Mouse (Mus musculus): Measurements from ENCODE around the gene Polr1d. TPM values are rescaled to one million over a fixed set of nuclear protein-coding genes. Genes with fewer than 3 reads are reported as not detected.

The Polr1d gene
- total RNA-seq, 2 experiments from 2014 or later = 105 TPM

DNA sequence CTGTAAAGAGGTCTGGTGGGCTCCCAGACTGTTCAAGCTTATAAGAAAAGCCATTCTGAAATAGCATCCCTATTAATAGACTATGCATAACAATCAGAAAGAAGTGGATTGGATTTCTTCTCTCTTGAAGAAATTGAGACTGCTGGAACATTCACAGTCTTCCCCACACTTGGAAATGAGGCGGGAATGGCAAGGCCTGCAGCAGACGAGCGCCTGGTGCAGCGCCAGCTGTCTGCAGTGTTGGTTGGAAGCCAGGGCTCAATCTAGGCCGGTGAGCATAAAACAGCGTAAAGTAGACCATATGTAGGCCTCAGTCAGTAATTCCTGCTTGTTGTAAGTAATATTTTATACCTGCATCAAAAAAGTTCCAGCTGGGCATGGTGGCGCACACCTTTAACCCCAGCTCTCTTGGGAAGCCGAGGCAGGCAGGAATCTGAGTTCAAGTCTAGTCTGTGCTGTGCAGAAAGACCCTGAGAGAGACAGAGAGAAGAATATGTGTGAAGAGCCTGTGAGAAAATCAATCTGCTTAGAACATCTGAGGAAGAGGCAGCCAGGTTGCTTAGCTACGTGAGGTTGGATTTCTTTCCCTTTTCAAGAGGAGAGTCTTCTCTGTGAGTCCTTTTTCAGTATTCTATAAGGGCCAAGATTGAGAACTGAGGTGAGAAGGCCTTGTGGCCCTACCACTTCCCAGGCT, 8.5 kb downstream of the Polr1d start:
- DNase-seq (ENCODE audit: low spot score in 2 of 2) = peak in 1 of 2 experiments; percentile 30

DNA sequence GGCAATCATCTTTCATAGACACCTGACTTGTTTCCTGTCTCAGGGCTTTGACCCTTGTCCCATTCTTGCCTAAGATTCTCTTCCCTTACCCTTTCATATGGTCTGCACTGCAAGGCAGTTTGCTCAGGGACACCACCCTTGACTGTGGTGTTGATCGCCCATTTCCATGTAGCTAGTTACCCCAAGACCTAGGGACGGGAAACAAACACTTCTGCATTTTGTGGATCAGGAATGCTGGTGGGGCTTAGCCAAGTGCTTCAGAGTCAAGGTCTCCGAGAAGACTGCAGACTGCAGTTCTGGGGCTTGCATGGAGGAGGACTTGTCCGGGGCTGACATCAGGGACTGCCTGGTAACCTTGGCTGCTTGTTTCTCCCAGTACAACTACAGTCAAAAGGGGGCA, 10.0 kb downstream of the Polr1d start:
- no peak for DNase-seq (ENCODE audit: low spot score in 2 of 2)

DNA sequence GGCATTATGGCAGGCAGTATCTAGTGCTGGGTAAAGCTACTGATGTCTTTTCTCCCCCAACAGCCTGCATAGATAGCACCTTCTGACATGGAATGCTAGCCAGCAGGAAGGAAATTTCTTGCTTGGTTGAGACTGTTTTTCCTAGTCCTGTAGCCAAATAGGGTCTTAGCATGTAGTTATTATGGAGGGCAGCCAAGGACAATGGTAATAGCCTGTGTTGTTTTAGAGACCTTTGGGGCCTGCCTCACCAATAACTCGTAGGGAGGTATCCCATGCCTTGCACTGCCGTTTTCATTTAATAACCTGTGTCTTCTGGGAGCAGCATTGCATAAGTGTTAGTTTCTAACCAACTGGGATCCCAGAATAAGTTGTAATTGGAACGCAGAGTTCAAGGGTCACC, 13.0 kb downstream of the Polr1d start:
- DNase-seq (ENCODE audit: low spot score in 2 of 2) = no peak

DNA sequence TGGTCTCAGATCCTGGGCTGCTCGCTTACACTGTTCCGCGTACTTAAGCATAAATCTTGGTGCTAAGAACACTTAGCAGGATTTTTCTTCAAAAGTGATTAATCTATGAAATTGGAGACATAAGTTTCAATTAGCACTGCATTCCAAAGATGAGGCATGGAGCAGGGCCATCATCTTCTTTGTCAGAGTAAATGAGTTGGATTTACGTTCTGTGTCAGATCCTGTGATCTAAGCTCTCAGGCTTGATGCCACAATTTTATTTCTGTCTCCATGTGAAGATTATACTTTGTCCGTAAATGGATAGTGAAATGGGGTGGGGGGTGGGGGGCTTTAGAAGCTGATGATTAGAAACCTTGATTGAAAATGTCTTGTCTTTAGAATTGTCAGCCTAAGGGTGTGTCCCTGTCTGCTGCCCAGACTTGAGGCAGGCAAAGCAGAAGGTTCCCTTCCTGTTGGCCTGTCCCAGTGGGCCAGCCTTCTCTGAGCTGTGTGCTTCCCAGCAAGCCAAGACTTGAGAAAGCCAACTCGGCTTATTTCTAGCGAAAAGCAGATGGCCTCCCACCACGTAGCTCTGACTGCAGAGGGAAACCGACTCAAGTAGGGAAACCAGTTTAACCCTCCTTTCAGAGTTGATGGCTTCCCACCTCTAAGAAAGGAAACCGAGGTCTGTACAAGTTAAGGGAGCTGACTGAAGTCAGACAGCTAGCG, 13.6 kb downstream of the Polr1d start:
- DNase-seq (ENCODE audit: low spot score in 2 of 2) = peak in 1 of 2 experiments; percentile 24

DNA sequence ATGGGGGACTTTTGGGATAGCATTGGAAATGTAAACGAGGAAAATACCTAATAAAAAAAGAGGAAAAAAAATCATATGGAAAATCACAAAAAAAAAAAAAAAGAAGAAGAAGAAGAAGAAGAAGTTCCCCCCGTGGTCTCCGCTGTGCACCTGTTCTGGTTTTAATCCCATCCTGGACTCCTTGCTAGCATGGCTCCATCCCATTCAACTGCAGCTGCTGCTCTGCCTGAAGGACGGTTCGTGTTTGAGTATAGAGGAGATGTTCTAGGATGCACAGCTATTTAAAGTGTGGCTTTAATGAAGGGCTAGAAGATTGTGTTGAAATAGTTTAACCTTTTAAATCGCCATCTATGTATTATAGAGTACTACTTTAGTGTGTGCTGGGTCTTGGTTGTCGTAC, 15.6 kb downstream of the Polr1d start:
- DNase-seq (ENCODE audit: low spot score in 2 of 2) = no peak

DNA sequence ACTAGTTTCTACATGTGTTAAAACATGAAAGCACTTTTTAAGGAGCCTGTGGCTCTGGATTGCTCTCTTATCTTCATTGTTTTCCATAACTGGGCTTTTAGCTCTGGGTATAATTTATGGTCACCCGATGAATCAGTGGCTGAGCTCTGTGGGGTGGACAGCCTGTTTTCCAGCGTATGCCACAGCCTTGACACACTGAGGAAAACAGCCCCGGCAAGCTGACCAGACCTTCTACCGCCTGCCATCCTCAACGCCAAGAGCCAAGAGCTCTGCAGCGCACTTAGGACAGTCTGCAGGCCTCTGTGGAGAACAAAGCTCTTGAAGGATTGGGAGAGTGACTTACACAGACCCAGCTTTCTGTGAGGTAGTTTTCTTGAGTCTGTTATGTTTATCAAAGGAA, 17.4 kb downstream of the Polr1d start:
- no peak for DNase-seq (ENCODE audit: low spot score in 2 of 2)

DNA sequence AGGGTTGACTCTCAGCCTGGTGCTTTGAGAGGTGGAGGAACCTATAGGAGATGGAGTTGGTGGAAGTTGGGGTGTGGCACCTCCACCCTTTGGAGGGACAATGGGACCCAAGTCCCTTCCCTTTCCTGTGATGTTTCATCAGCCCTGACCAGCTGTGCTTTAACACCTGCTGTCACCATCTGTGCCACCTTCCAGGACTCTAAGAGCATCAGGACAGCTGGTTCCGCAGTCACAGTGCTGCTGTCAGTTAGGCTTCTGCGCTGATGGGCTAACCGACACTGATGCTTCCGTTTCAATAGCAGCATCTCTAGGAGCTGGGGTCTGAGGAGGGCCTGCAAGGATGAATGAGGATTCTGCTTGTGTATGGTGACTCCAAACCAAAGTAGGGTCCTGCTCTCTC, 19.7 kb downstream of the Polr1d start:
- no peak for DNase-seq (ENCODE audit: low spot score in 2 of 2)

DNA sequence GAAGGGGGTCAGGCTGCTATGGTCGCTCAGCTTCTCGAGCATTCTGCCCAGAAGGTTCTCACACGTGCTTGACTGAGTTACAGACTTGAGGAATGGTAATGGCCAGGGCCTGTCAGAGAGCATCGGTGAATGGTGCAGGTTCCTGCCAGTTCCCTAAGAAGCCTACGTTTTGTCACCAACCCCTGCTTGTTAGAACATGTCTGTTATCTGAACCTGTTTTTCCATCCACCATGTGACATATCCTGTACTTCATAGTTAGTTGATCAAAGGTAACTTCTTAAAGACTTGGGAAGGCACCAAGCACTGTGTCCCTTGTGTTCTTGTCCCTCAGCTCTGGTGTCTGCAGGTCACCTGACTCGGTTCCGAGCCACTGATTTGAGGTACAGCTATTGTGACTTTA, 21.8 kb downstream of the Polr1d start:
- no peak for DNase-seq (ENCODE audit: low spot score in 2 of 2)

DNA sequence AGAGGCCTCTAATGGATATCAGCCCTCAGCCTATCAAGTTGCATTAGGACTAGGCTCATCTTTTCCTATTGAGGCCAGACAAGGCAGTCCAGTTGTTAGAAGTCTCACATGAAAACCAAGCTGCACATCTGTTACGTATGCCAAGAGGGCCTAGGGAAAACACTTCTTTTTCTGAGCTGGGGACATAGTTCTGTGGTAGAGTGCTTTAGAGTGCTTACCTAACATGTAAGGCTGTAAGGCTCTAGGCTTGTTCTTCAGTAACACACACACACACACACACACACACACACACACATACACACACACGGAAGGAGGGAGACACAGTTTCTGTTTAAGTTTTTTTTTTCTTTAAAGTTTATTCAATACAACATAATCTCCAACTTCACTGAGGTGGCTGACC, 23.3 kb downstream of the Polr1d start:
- DNase-seq (ENCODE audit: low spot score in 2 of 2) = no peak

DNA sequence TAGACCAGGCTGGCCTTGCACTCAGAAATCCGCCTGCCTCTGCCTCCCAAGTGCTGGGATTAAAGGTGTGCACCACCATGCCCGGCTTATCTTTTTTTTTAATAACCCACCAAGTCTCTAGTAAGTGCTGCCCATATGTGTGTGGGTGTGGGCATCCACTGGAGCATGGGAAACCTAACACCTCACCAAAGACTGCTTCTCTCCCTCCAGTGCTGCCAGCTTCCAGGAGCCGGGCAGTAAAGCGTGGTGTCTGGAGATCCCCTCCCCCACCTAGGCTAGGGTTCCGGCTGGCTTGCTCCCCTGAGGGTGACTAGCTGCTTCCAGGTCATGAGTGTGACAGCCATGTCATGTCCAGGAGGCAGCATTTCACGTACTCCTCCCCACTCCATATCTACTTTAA, 25.4 kb downstream of the Polr1d start:
- DNase-seq (ENCODE audit: low spot score in 2 of 2) = no peak

DNA sequence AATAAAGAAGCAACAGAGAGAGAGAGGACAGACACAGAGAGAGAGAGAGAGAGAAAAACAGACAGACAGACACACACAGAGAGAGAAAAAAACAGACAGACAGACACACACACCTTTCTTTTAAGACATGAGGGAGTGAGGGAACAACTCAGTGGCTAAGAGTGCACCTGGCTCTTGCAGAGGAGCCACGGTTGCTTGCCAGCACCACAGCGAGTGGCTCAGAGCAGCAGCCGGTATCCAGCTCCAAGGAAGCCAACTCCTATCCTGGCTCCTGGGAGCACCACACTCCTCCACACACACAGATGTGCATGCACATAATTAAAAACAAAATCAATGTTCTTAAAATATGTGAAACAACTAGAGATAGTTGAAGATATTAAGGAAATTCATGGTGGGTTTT, 30.4 kb downstream of the Polr1d start:
- DNase-seq (ENCODE audit: low spot score in 2 of 2) = no peak

DNA sequence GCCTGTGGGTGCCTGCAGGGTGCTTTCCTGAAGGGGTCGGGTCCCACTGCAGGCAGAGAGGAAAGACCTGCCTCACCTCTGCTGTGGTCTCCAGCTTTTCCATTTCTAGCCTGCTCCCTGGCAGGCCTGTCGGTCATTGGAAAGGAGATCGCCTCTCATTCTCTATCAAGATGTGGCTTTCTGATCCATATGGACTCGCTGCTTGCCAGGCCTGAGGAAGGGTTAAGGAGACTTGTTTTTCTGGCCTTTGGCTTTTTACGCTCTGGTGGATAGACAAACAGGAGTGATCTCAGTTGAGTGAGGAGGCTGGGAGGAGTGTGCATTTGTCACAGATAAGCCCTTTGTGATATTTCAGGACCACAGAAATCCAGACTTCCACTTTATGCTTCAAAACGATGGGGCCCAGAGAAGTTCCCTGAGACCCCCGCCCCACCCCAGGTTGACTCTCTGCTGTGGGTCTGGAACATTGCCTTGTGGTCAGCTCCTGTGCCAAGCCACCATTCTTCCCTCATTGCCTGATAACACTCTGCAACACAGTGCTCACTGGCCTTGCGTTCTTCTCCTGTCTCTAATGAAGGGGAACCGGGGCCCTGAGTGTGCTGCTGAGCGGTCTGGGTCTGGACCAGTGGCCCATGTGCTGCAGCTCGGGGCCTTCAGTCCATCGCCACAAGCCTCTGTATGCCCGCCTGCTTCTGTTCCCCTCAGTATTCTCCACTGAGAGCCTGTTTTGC, 32.2 kb downstream of the Polr1d start:
- no peak for DNase-seq (ENCODE audit: low spot score in 2 of 2)

DNA sequence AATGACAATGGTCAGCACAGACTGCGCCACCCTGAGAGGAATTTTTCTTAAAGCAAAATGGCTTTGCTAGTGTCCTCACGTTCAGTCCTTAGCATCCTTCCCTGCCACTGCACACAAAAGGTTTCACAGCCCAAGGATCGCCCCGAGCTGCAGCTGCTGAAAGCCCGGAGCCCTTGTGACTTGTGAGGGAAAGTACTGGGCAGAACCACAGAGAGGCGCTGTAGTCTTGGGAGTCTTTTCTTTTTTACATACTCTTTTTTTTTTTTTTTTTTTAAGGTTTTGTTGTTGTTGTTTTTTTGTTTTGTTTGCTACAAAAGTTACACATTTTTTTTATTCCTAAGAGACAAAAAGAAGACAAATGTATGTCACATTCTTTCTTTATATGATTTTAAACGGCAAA, 37.9 kb downstream of the Polr1d start:
- no peak for DNase-seq (ENCODE audit: low spot score in 2 of 2)

DNA sequence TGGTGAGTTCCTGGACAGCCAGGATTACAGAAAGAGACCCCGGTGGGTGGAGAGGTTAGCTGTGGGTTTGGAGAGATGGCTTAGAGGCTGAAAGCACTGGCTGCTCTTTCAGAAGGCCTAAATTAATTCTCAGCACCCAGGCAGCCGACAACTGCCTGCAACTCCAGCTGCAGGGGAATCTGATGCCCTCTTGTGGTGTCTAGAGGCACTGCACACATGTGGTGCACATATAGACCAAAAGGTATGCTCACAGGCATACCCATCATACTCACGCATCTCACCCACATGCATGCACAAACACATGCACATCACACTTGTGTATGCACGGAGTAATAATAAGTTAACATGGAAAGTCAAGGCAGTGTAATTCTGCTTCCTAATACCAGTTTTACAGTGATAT, 38.8 kb downstream of the Polr1d start:
- no peak for DNase-seq (ENCODE audit: low spot score in 2 of 2)

DNA sequence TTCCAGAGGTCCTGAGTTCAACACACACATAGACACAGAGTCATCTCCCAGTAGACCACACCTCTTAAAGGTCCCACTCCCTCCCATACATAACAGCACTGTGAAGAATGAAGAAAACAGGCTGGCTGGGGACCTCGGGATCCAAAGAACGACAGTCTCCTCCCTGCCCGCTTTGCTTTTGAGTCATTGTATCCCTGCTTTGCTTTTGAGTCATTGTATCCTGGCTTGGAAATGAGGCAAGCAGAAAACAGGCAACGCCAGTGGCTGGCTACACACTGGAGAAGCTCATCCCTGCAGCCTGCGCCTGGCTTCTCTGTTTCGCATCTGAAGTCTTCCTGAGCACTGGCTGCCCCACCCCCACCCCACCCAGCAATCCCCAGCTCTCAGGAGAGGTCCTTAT, 40.2 kb downstream of the Polr1d start:
- no peak for DNase-seq (ENCODE audit: low spot score in 2 of 2)

DNA sequence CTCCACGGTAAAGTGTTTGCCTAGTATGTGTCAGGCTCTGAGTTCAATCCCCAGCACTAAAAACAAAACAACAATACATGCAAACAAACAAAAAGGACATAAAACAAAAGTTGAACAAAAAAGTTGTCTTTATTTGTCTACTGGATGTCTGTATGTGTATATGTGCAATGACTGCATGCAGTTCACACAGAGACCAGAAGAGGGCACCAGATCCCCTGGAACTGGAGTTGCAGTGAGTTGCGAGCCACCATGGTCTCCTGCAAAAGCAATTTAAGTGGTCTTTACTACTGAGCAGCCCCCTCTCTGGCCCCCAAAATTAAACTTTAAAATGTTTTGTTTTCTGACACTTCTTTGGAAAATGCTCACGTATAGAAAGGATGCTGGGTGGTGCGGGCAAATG, 44.3 kb downstream of the Polr1d start:
- no peak for DNase-seq (ENCODE audit: low spot score in 2 of 2)

DNA sequence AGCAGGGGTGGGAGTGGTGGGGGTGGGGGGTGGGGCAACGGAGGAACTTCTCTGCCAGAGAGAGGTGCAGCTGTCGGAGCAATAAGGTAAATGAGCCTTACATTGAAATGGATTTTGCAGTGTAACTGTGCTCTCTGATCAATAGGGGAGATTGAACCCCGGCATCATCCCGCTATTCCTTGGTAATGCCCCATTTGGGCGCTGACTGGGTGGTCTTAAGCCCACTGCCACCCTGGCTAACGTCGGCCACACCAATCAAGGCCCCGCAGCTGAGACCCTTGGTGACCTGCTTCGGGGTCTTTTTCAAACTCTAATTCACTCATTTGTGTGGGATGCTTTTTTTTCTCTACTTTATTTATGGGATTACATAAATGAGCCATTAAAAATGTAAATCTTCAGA, 47.9 kb downstream of the Polr1d start:
- no peak for DNase-seq (ENCODE audit: low spot score in 2 of 2)

DNA sequence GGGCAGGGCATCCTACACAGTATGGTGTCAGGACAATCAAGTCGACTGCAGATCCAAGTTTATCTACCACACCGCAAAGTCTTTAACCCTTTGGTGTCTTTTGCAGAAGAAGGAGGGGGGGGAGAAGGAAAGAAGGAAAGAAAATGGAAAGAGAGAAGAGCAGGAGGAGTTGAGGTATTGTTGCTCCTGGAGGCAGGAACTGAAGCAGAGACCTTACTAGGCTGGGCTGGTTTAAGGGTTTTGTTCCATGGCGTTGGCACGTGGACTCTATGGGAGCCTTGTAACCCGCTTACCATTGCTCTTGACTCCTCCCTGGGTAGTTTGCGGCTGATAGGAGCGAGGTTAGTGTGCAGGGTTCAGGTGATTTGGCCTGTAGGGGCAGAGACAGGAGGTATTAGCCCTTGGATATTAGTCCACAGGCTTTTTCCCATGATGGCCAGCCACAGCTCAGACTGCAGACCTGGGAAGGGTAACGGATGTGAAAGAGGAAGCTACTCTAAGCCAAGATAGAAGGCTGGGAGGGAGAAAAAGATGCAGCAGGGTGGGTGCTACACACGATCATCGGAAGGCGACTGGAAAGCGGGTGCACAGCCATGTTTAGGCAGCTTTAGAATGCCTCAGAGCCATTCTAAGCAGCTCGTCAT, 48.8 kb downstream of the Polr1d start:
- no peak for DNase-seq (ENCODE audit: low spot score in 2 of 2)

DNA sequence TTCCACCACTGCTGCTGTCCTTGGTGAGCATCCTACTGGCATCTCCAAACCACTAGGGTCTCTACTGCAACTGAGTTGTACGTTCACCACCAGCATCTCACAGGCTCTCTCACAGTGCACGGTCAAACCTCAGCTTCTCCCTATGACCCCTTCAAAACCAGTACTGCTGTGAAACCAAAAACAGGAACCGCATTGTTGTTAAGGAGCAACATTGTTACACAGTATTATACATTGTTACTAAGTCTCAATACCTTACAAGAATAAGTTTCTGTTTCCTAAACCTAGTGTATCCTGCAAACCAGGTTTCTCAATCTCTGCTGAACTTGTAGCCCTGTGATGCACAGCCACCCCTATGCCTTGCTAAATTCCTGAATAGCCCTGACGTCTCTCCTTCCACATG, 51.0 kb downstream of the Polr1d start:
- no peak for DNase-seq (ENCODE audit: low spot score in 2 of 2)

DNA sequence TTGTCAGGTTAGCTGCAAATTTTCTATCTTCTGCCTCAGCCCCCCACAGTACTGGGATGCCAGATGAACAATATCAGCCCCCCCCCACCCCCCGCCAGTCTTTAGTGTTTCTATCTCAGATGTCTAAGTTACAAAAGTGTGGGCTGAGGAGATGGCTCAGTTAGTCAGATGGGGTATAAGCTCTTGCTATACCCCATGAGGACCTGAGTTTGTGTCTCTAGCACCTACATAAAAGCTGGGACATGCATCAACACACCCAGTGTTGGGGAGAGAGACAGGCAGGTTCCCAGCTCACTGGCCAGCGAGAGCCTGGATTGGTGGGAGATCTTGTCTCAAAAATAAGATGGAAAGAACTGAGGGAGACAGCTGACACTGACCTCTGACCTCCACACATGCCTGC, 52.6 kb downstream of the Polr1d start:
- DNase-seq (ENCODE audit: low spot score in 2 of 2) = no peak

DNA sequence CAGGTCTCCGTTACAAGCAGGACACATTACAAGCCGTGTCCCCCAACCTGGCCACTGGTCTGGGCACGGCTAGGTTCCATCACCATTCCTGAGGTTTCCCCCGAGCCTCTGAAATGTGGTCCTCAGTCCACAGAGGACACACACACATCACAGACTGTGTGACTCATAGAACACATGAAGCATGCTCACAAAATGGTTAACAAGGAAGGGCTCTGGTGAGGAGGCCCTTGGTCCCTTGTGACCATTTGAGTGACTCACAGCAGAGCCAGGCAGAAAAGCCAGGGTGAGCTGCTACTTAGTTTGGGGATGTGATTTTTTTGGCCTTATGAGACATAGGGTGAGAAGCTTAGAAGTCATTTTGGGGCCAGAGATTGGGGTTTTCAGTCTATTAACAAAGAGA, 55.1 kb downstream of the Polr1d start:
- no peak for DNase-seq (ENCODE audit: low spot score in 2 of 2)

DNA sequence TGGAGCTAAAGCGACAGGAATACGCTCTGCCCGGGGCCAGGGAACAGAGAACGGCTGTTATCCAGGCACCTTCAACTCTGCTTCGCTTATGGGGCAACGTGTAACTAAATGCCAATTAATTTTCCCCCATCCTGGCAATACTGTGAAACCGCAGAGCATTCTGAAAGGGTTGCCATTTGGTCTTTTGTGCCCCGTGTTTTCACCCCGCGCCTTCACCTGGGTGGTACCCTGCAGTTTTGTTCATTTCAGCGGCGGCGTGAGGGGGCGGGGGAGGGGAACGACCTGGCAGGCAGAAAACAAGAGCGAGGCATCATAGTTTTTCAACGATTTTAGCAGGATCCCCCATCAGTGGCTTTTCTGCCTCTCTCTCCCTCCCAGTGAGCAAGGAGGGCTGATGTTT, 56.8 kb downstream of the Polr1d start:
- DNase-seq (ENCODE audit: low spot score in 2 of 2) = no peak
